Mouse (Mus musculus): ENCODE measurements around the gene Ube3c.
"Not testable (repeated sequence)": the region's sequence is repeated elsewhere in the genome, so short reads cannot be mapped to it uniquely, and the experiment has no call there.

Gene Ube3c

DNA sequence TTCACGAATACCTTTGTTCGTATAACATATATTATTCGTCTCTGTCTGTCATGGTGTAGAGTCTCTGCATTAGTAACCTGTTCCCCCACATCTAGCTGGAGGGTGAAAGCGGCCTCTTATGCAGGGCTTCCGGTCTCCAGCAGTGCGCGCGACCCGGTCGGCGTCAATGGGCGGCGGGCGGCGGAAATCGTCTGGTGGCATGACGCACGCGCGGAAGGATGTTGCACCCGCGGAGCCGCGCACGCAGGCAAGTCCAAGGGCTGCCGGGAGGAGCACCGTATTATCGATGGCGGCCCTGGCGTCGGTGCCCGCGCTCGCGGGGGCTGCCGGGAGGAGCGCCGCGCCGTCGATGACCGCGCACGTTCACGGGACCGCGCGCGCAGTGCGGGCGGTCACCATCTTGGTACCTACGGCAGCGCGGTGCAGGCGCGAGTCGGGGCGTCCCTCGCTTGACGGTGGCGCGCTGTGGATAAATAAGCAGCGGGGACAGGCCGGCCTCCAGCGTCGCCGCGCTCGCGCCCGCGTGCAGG is at the start of gene Ube3c:
Gene Ube3c, plus strand, starts transcription at position 395 of the 530 bp plus-strand sequence.
- DNase-seq (ENCODE audit: low spot score) = peak; percentile 98

GRCm38 (mm10) chr5:29560111-29560510 is 8.9 kb upstream of the Ube3c start:
- no peak for DNase-seq (ENCODE audit: low spot score)

DNA sequence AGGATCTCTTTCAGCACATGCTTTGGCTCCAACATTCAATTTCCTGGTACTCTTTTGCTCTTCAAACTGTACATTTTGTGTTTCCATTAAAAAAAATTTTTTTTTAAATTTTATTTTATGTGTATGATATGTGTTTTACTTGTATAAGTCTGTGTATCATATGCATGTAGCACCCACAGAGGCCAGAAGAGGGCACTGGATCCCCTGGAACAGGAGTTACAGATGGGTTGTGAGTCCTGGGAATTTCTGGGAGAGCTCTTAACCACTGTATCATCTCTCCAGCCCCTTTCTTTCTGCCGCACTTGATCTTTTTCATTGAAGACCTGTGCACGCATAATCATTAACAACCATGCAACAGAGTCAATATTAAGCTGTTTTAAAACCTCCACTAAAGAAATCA is 8.4 kb upstream of the Ube3c start:
- no peak for DNase-seq (ENCODE audit: low spot score)

DNA sequence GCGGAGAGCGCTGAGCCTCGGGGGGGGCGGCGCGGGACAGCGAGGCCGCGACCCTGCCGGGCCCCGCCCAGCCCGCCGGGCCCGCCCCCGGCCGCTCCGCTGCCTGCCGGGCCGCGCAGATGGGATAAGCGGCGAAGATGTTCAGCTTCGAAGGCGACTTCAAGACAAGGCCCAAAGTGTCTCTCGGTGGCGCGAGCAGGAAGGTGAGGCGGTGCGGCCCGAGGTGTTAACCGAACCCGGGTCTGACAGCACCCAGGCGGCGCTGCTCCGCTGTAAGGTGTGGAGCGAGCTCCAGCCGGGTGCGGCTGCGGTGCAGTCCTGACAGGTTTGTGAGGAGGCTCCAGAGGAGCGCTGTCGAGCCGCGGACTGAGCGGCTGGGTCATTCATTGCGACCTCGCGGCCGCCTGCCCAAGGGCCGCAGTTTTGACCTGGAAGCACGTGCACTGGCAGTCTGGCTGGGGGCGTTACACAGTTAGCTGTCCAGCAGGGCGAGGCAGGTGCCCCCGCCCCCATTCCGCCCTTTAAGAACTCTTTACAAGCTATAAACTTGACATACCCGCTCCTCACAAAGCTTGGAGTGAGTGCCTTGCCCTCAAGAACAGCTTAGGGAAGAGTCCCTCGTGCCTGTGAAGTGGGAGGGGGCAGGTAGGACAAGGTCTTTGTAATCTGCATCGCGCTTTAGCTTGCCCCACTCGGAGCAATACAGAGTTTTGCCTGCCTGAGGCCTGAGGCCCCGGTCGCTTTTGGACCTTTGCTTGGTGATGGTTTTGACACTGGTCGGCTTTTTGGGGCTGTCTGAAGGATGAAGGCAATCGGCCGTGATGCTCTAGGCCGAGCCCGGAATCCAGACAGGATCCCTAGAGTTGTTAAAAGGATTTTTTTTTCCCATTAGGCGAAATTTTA is 587 bp downstream of the Ube3c start:
- peak; percentile 80 for DNase-seq (ENCODE audit: low spot score)

DNA sequence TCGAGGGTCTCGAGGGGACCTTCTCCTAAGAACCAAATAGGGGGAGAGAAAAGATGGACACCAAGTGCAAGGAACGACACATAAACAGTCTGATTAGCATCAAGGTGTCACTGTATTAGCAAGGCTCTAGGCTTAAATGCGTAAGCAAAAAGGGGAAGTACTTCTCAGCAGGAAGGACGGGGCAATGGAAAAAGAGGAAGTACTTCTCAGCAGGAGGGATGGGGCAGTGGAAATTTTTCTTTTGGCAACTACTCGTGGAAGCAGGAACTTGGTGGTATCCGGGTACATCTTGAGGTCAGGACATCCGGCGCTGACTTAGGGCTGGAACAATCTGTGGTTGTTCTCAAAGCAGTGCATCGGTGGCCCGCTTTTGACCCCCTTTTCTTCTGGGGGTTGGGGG is 5.2 kb downstream of the Ube3c start:
- DNase-seq (ENCODE audit: low spot score) = not testable (repeated sequence)

GRCm38 (mm10) chr5:29575085-29575484 is 6.0 kb downstream of the Ube3c start:
- DNase-seq (ENCODE audit: low spot score) = no peak

DNA sequence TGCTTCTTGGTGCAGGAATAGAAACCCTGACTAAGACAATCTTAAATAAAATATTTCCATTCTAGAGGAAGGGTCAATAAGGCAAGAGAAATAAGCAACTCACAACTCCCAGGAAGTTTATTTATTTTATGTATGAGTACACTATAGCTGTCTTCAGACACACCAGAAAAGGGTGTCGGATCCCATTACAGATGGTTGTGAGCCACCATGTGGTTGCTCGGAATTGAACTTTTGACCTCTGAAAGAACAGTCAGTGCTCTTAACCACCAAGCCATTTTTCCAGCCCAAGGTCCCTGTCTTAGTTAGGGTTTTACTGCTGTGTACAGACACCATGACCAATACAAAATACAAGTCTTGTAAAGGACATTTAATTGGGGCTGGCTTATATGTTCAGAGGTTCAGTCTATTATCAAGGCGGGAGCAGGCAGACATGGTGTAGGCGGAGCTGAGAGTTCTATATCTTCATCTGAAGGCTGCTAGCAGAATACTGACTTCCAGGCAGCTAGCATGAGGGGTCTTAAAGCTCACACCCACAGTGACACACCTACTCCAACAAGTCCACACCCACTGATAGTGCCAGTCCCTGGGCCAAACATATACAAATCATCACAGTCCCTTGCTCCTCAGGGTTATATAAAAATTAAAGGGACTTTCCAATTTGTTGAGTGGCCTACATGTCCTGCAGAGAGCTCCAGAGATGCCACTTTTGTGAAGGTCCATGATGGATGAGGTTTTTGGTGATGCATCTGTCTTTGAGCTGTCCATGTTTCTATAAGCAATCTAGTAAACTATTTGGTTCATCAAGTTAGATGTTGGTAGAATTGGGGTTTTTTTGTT is 9.0 kb downstream of the Ube3c start:
- no peak for DNase-seq (ENCODE audit: low spot score)

GRCm38 (mm10) chr5:29583880-29584595 is 15.0 kb downstream of the Ube3c start:
- DNase-seq (ENCODE audit: low spot score) = no peak

DNA sequence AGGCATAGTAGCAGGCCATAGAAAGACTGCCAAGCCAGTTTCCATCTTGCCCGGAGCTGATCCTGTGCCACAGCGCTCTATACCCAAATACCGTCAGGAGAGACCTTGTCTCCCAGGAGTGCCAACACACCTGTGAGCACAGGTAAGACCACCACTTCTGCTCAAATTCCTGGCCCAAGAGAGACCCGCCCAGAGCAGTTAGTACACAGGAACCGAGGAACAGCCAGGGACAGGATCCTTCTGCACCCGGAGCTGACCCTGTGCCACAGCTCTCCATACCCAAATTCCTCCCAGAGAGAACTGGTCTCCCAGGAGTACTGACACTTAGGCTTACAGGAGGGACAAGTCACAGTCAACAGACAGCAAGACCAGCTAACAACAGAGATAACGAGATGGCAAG is 23.1 kb downstream of the Ube3c start:
- DNase-seq (ENCODE audit: low spot score) = not testable (repeated sequence)

GRCm38 (mm10) chr5:29606546-29606945 is 37.5 kb downstream of the Ube3c start:
- DNase-seq (ENCODE audit: low spot score) = no peak

GRCm38 (mm10) chr5:29625610-29626009 is 56.6 kb downstream of the Ube3c start:
- no peak for DNase-seq (ENCODE audit: low spot score)

GRCm38 (mm10) chr5:29629941-29630340 is 60.9 kb downstream of the Ube3c start:
- no peak for DNase-seq (ENCODE audit: low spot score)

- no peak for DNase-seq (ENCODE audit: low spot score)
Measured at GRCm38 (mm10) chr5:29631711-29632110, 62.7 kb downstream of the Ube3c start.

DNA sequence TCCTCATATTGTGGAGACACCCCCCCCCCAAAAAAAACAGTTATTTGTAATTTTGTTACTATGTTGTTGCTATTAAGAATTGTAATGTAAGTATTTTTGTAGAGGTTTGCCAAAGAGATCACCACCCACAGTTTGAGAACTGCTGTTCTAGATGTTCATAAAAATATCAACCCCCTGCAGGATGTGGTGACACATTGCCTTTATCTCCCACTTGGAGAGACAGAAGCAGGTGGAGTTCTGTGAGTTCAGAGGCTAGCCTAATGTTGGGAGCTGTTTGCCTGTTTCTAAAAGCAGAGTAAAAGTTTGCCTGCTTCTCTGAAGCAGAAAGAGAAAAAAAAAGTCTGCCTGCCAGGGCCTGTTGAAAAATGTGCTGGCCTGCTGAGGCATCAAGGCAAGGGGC is 67.3 kb downstream of the Ube3c start:
- no peak for DNase-seq (ENCODE audit: low spot score)

DNA sequence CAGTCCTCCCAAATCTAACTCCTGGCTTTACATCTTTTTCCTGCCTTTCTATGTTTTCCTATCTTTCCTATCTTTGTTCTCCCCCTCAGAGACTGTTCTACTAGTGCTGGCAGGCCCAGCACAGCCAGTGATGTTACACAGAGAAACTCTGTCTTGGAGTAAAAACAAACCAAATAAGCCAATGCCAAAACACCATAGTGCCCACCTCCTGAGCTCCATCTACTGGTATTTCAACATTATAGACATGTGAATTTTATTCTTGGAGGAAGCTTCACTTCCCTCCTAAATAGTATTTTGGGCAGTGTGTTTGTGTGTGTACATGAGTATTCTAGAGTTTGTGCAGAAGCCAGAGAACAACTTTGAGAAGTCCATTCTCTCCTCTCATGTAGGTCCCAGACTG is 67.8 kb downstream of the Ube3c start:
- DNase-seq (ENCODE audit: low spot score) = no peak

DNA sequence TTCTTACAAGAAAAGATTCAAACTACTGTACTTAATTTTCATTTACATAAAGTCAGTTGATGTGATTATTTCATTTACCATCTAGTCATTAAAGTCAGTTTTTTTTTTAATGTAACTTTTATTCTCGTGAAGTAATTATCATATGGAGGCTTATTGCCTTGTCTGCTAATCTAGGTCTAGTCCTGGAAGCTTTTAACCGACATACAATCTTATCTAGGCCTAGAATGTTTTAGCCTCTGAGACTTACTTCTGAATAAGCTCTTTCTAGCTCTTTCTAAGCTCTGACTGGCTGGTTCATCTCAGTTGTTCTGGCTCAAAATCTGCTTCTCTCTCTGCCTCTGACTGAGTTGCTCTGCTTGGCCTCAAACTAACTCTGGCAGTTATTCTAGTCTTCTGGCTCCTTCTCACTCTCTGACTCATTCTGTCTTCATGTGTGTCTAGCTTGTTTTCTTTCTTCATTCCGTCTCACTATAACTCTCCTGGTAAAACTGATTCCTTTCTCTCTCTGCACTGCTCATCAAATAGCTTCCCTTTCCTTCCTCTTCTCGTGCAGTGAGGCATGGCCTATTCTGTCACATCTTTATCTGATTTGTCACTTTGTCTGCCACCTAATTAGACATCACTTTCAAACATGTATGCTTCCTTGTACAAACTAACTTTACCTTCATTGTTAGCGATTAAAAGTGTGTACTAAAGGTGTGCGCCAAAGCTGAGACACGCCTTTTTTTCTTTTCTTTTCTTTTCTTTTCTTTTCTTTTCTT is 72.3 kb downstream of the Ube3c start:
- no peak for DNase-seq (ENCODE audit: low spot score)

DNA sequence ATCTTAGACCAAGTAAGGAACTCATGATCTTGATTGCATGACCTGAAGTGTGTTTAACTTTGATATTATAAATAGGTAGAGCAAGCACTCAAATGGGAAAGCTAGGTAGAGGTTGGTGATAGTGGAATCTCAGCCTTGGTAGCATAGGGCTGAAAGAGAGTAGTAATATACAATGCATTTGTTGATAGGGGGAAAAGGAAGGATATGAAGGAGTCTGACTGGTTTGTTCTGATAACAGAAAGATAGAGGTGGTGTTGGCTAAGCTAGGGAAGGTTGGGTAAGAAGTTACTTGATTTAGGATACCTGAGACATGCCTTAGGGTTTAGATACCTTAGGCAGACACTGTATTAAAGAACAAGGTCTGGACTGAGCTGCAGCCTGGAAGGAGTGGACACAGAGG is 82.7 kb downstream of the Ube3c start:
- DNase-seq (ENCODE audit: low spot score) = no peak

- no peak for DNase-seq (ENCODE audit: low spot score)
Measured at GRCm38 (mm10) chr5:29657590-29658339, 88.7 kb downstream of the Ube3c start.

GRCm38 (mm10) chr5:29661246-29661645 is 92.2 kb downstream of the Ube3c start:
- not testable (repeated sequence) for DNase-seq (ENCODE audit: low spot score)

- no peak for DNase-seq (ENCODE audit: low spot score)
Measured at GRCm38 (mm10) chr5:29665391-29665790, 96.3 kb downstream of the Ube3c start.

- DNase-seq (ENCODE audit: low spot score) = no peak
Measured at GRCm38 (mm10) chr5:29672551-29672950, 103.5 kb downstream of the Ube3c start.
